Mouse (Mus musculus) hindbrain, embryonic 16.5 days (tissue): ENCODE data around the gene Plac8. TPM values are rescaled to one million over a fixed set of nuclear protein-coding genes. Genes with fewer than 3 reads are reported as not detected.

Experiments
- ATAC-seq: fragments of 200-750 bp; cut with Nextera tagmentation; 2 replicates; pipeline ENCODE4 v1.8.0; 2017; ENCODE audit warnings: moderate TSS enrichment, moderate library complexity
- H3K27ac ChIP-seq: fragments of 300-500 bp; sonication (generic); 2 replicates; pipeline ENCODE4 v1.5.1; 2014; ENCODE audit warnings: low read depth, mild to moderate bottlenecking, control low read depth, low read length, moderate library complexity
- H3K27me3 ChIP-seq: fragments of 300-500 bp; sonication (generic); replicated peaks from 2 replicates; pipeline ENCODE4 v1.6.1; 2014; ENCODE audit warnings: low read length; ENCODE audit not compliant: control insufficient read depth, insufficient read depth
- H3K36me3 ChIP-seq: fragments of 300-500 bp; sonication (generic); 2 replicates; pipeline ENCODE4 v1.6.1; 2014; ENCODE audit warnings: mild to moderate bottlenecking, low read length, moderate library complexity, mixed read lengths; ENCODE audit not compliant: control insufficient read depth, insufficient read depth
- H3K4me1 ChIP-seq: fragments of 300-500 bp; sonication (generic); 2 replicates; pipeline ENCODE4 v1.6.1; 2014; ENCODE audit warnings: low read depth, low read length; ENCODE audit not compliant: control insufficient read depth, insufficient read depth
- H3K4me2 ChIP-seq: fragments of 300-500 bp; sonication (generic); 2 replicates; pipeline ENCODE4 v1.6.1; 2014; ENCODE audit warnings: mild to moderate bottlenecking, low read length, control low read depth, moderate library complexity
- H3K4me3 ChIP-seq: fragments of 300-500 bp; sonication (generic); 2 replicates; pipeline ENCODE4 v1.5.1; 2014; ENCODE audit warnings: mild to moderate bottlenecking, low read length, control low read depth, moderate library complexity
- H3K9ac ChIP-seq: fragments of 300-500 bp; sonication (generic); 2 replicates; pipeline ENCODE4 v1.6.1; 2014; ENCODE audit warnings: low read depth, mild to moderate bottlenecking, control low read depth, low read length, moderate library complexity
- H3K9me3 ChIP-seq: fragments of 300-500 bp; sonication (generic); 2 replicates; pipeline ENCODE4 v1.6.1; 2014; ENCODE audit warnings: mild to moderate bottlenecking, low read length, moderate library complexity; ENCODE audit not compliant: control insufficient read depth
- WGBS: fragments of 180-500 bp; shearing (Covaris S2); extraction: QIAGEN DNeasy Blood & Tissue Kit; methylation state at CpG from one replicate; pipeline ENCODE4 v1.1.7; 2014; 5-methylcytosine and 5-hydroxymethylcytosine counted together
- polyA plus RNA-seq: library from polyadenylated mRNA; unstranded; fragments of >200 nt; fragmentation: Nextera tagmentation; extraction: Ambion mirVana; gene quantifications from 2 replicates; pipeline ENCODE4 v1.2.1, GENCODE M21; 2015

Gene Plac8
- polyA plus RNA-seq, 1 experiment from 2014 or later, result 0.65 TPM

DNA sequence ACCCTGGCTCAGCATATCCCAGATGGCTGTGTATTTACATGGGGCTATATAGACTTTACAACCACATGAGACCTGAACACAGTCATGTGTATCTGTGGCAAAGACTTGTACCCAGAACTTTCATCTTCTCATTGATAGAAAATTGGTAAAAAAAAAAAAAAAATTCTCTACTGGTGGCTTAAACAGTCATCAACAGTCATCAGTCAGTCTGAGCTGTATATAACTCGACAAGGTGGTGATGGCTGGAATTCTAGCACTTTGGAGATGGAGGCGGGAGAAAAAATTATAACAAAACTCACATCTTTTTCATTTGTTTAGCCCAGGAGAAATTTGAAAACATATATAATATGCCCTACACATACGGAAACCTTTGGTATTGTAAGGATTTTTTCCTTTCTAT lies 3.2 kb downstream of the Plac8 start:
- H3K9ac ChIP-seq, result no peak overlapping the region
- WGBS, result 93% methylated on average over 3 of the region's 3 CpGs

GRCm38 (mm10) chr5:100568177-100568576 lies 3.9 kb downstream of the Plac8 start:
- ATAC-seq, result no peak
- 88% methylated on average over 8 of the region's 8 CpGs for WGBS

More for the DNA sequence above, 3.2 kb downstream of the Plac8 start:
- Histone ChIP-seq H3K27ac (no peak overlapping the region), H3K27me3 (no peaks in the 10 kb centered on the region), H3K4me1 (no peaks in the 10 kb centered on the region), H3K4me3 (no peak overlapping the region), H3K36me3 (no peaks in the 10 kb centered on the region), H3K4me2 (no peak overlapping the region), H3K9me3 (no peaks in the 10 kb centered on the region)
- no peak for ATAC-seq

DNA sequence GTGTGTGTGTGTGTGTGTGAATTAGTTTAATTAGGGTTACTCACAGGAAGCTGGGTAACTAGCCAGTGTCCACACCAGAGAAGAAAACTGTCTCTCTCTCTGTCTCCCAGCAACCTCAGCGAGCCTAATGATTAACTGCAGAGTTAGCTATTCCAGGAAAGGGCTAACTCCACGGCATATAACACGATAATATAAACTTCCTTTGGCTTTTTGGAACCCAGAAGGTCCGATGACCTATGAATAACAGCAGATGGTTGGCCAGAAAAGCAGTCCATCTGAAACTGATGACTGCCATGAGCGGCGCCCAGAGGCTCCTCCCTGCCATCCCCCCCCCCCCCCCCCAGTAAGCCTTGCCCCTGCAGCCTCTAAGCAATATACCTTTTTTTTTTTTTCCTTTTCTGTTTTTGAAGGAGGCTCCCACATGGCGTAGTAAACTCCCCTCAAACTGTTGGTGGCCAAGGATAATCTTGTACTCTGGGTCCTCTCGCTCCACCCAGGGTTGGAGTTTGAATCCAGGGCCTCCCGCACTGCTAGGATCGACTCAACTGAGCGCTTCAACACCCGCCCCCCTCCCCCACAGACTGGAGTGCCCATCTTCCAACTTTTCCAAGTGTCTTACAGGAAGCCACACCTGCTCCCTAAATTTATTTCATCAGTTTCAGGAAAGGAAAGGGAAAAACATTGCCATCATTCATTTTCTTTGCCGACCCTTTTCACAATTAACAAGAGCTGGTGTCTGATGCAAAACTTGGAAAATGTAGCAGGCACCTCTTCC lies 4.6 kb downstream of the Plac8 start:
- Histone ChIP-seq H3K4me3 (no peak overlapping the region), H3K27me3 (no peaks in the 10 kb centered on the region), H3K27ac (no peak overlapping the region), H3K4me1 (no peaks in the 10 kb centered on the region), H3K9ac (no peak overlapping the region), H3K9me3 (no peaks in the 10 kb centered on the region), H3K4me2 (no peak overlapping the region), H3K36me3 (no peaks in the 10 kb centered on the region)
- WGBS, result 84% methylated on average over 12 of the region's 13 CpGs
- ATAC-seq, result no peak

More at GRCm38 (mm10) chr5:100568177-100568576, 3.9 kb downstream of the Plac8 start:
- Histone ChIP-seq H3K4me2 (no peak overlapping the region), H3K27me3 (no peaks in the 10 kb centered on the region), H3K4me1 (no peaks in the 10 kb centered on the region), H3K36me3 (no peaks in the 10 kb centered on the region), H3K9ac (no peak overlapping the region), H3K27ac (no peak overlapping the region), H3K9me3 (no peaks in the 10 kb centered on the region), H3K4me3 (no peak overlapping the region)

GRCm38 (mm10) chr5:100566798-100567197 lies 5.2 kb downstream of the Plac8 start:
- Histone ChIP-seq H3K27me3 (no peaks in the 10 kb centered on the region), H3K36me3 (no peaks in the 10 kb centered on the region), H3K4me2 (no peak overlapping the region), H3K27ac (no peak overlapping the region), H3K4me3 (no peak overlapping the region), H3K9ac (no peak overlapping the region), H3K9me3 (no peaks in the 10 kb centered on the region), H3K4me1 (no peaks in the 10 kb centered on the region)
- 75% methylated on average over 2 of the region's 2 CpGs for WGBS
- no peak for ATAC-seq

- no peak overlapping the region for H3K9ac ChIP-seq
- no peaks in the 10 kb centered on the region for H3K9me3 ChIP-seq
- ATAC-seq, result no peak
- H3K4me2 ChIP-seq, result no peak overlapping the region
- WGBS, result 91% methylated on average over 9 of the region's 9 CpGs
- no peaks in the 10 kb centered on the region for H3K4me1 ChIP-seq
- H3K27ac ChIP-seq, result no peak overlapping the region
- no peak overlapping the region for H3K4me3 ChIP-seq
- no peaks in the 10 kb centered on the region for H3K27me3 ChIP-seq
- H3K36me3 ChIP-seq, result no peaks in the 10 kb centered on the region
These were observed 9.3 kb downstream of the Plac8 start for GRCm38 (mm10) chr5:100562702-100563101.

- Histone ChIP-seq H3K27me3 (no peaks in the 10 kb centered on the region), H3K9me3 (no peaks in the 10 kb centered on the region), H3K4me1 (no peaks in the 10 kb centered on the region), H3K27ac (no peak overlapping the region), H3K36me3 (no peaks in the 10 kb centered on the region), H3K4me3 (no peak overlapping the region), H3K4me2 (no peak overlapping the region), H3K9ac (no peak overlapping the region)
- 98% methylated on average over 7 of the region's 7 CpGs for WGBS
- ATAC-seq, result no peak
These were observed 12.7 kb downstream of the Plac8 start for GRCm38 (mm10) chr5:100559357-100559756.

DNA sequence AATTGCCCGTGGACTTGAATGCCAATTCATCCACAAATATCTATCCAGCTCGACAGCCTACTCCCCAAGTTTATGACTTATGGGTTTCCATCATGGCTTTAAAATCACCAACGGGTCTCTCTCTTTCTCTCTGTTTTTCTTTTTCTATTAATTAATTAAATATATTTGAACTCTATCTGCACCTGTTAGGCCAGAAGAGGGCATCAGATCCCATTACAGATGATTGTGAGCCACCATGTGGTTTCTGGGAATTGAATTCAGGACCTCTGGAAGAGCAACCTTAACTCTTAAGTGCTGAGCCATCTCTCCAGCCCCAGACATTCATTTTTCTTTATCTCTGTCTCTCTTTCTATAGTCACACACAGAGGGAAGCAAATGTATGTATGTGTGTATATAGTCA lies 13.3 kb downstream of the Plac8 start:
- WGBS, result 82% methylated on average over 3 of the region's 3 CpGs
- no peaks in the 10 kb centered on the region for H3K27me3 ChIP-seq

GRCm38 (mm10) chr5:100557537-100557936 lies 14.5 kb downstream of the Plac8 start:
- WGBS, result 77% methylated on average over 9 of the region's 9 CpGs
- no peaks in the 10 kb centered on the region for H3K36me3 ChIP-seq
- H3K4me2 ChIP-seq, result no peak overlapping the region
- H3K9me3 ChIP-seq, result no peaks in the 10 kb centered on the region
- no peak overlapping the region for H3K27ac ChIP-seq
- no peaks in the 10 kb centered on the region for H3K4me1 ChIP-seq
- no peaks in the 10 kb centered on the region for H3K27me3 ChIP-seq
- ATAC-seq, result no peak
- H3K4me3 ChIP-seq, result no peak overlapping the region
- no peak overlapping the region for H3K9ac ChIP-seq

More for the DNA sequence above, 13.3 kb downstream of the Plac8 start:
- no peaks in the 10 kb centered on the region for H3K36me3 ChIP-seq
- H3K4me2 ChIP-seq, result no peak overlapping the region
- no peaks in the 10 kb centered on the region for H3K9me3 ChIP-seq
- H3K4me3 ChIP-seq, result no peak overlapping the region
- ATAC-seq, result no peak
- H3K4me1 ChIP-seq, result no peaks in the 10 kb centered on the region
- no peak overlapping the region for H3K27ac ChIP-seq
- H3K9ac ChIP-seq, result no peak overlapping the region

- H3K4me2 ChIP-seq, result no peak overlapping the region
- no peaks in the 10 kb centered on the region for H3K36me3 ChIP-seq
- 88% methylated on average over 14 of the region's 14 CpGs for WGBS
- H3K9ac ChIP-seq, result no peak overlapping the region
- no peaks in the 10 kb centered on the region for H3K4me1 ChIP-seq
- no peak overlapping the region for H3K4me3 ChIP-seq
- no peak for ATAC-seq
- H3K9me3 ChIP-seq, result no peaks in the 10 kb centered on the region
- no peak overlapping the region for H3K27ac ChIP-seq
- H3K27me3 ChIP-seq, result no peaks in the 10 kb centered on the region
These were observed 15.0 kb downstream of the Plac8 start for GRCm38 (mm10) chr5:100557019-100557418.
